Mouse (Mus musculus) neural tube, embryonic 13.5 days (tissue): ENCODE data around the gene Gpr142. TPM values are rescaled to one million over a fixed set of nuclear protein-coding genes. Genes with fewer than 3 reads are reported as not detected.

Experiments used
- ATAC-seq: fragments of 200-750 bp; cut with Nextera tagmentation; 2 replicates; pipeline ENCODE4 v1.8.0; 2017; ENCODE audit warnings: low read depth, mild to moderate bottlenecking, moderate TSS enrichment, moderate library complexity
- H3K27ac ChIP-seq: fragments of 300-500 bp; sonication (generic); replicated peaks from 2 replicates; pipeline ENCODE4 v1.5.1; 2015; ENCODE audit warnings: moderate library complexity, mild to moderate bottlenecking, inconsistent platforms
- H3K27me3 ChIP-seq: fragments of 300-500 bp; sonication (generic); 2 replicates; pipeline ENCODE4 v1.6.1; 2015; ENCODE audit warnings: mild to moderate bottlenecking, inconsistent platforms
- H3K36me3 ChIP-seq: fragments of 300-500 bp; sonication (generic); 2 replicates; pipeline ENCODE4 v1.6.1; 2015; ENCODE audit warnings: mild to moderate bottlenecking, inconsistent platforms
- H3K4me1 ChIP-seq: fragments of 300-500 bp; sonication (generic); replicated peaks from 2 replicates; pipeline ENCODE4 v1.6.1; 2015; ENCODE audit warnings: inconsistent platforms
- H3K4me2 ChIP-seq: fragments of 300-500 bp; sonication (generic); 2 replicates; pipeline ENCODE4 v1.6.1; 2015; ENCODE audit warnings: inconsistent platforms, mild to moderate bottlenecking, moderate library complexity
- H3K4me3 ChIP-seq: fragments of 300-500 bp; sonication (generic); 2 replicates; pipeline ENCODE4 v1.5.1; 2015; ENCODE audit warnings: mild to moderate bottlenecking, inconsistent platforms
- H3K9ac ChIP-seq: fragments of 300-500 bp; sonication (generic); 2 replicates; pipeline ENCODE4 v1.6.1; 2015; ENCODE audit warnings: moderate library complexity, mild to moderate bottlenecking, inconsistent platforms
- H3K9me3 ChIP-seq: fragments of 300-500 bp; sonication (generic); 2 replicates; pipeline ENCODE4 v1.6.1; 2016; ENCODE audit warnings: inconsistent platforms
- WGBS: fragments of 180-500 bp; shearing (Covaris S2); methylation state at CpG from one replicate; pipeline ENCODE4 v1.1.7; 2015; 5-methylcytosine and 5-hydroxymethylcytosine counted together
- polyA plus RNA-seq: library from polyadenylated mRNA; unstranded; fragments of >200 nt; fragmentation: Nextera tagmentation; extraction: Ambion mirVana; gene quantifications from 2 replicates; pipeline ENCODE4 v1.2.1, GENCODE M21; 2015

Gene Gpr142
- polyA plus RNA-seq, 1 experiment from 2014 or later, result not detected

GRCm38 (mm10) chr11:114822727-114823126 lies 24.0 kb downstream of the Gpr142 start:
- Histone ChIP-seq H3K9ac (no peak overlapping the region), H3K4me2 (0 out of 2 replicates have a peak overlapping the region, but pooled peaks have one; percentile 24), H3K27me3 (no peaks in the 10 kb centered on the region), H3K9me3 (no peaks in the 10 kb centered on the region), H3K4me3 (no peak overlapping the region), H3K4me1 (peaks cover 25% of the 10 kb centered on the region), H3K36me3 (no peaks in the 10 kb centered on the region), H3K27ac (peak overlapping the region; percentile 67)
- WGBS, result 33% methylated on average over 12 of the region's 12 CpGs
- 0 out of 2 replicates have a peak, but pooled peaks have one; percentile 23 for ATAC-seq

- H3K27ac ChIP-seq, result peak overlapping the region; percentile 67
- no peaks in the 10 kb centered on the region for H3K9me3 ChIP-seq
- H3K27me3 ChIP-seq, result no peaks in the 10 kb centered on the region
- H3K4me1 ChIP-seq, result peaks cover 25% of the 10 kb centered on the region
- 0 out of 2 replicates have a peak overlapping the region, but pooled peaks have one; percentile 24 for H3K4me2 ChIP-seq
- no peak overlapping the region for H3K9ac ChIP-seq
- ATAC-seq, result peak; percentile 53
- WGBS, result 2% methylated on average over 11 of the region's 11 CpGs
- no peaks in the 10 kb centered on the region for H3K36me3 ChIP-seq
- no peak overlapping the region for H3K4me3 ChIP-seq
Measured at GRCm38 (mm10) chr11:114823199-114823725, 24.5 kb downstream of the Gpr142 start.

GRCm38 (mm10) chr11:114826686-114827085 lies 28.0 kb downstream of the Gpr142 start:
- H3K27ac ChIP-seq, result no peak overlapping the region
- WGBS, result 81% methylated on average over 5 of the region's 5 CpGs
- no peaks in the 10 kb centered on the region for H3K9me3 ChIP-seq
- H3K4me3 ChIP-seq, result no peak overlapping the region
- peaks cover 37% of the 10 kb centered on the region for H3K4me1 ChIP-seq
- H3K27me3 ChIP-seq, result 0 out of 2 replicates have a peak, but pooled peaks cover 2% of the 10 kb centered on the region
- no peak for ATAC-seq
- no peak overlapping the region for H3K9ac ChIP-seq
- no peak overlapping the region for H3K4me2 ChIP-seq
- H3K36me3 ChIP-seq, result no peaks in the 10 kb centered on the region

- no peaks in the 10 kb centered on the region for H3K36me3 ChIP-seq
- H3K9me3 ChIP-seq, result no peaks in the 10 kb centered on the region
- peak overlapping the region; percentile 54 for H3K4me2 ChIP-seq
- ATAC-seq, result peak; percentile 56; the same call in 1 of the 2 replicates
- WGBS, result 7% methylated on average over 24 of the region's 24 CpGs
- peak overlapping the region; percentile 25 for H3K27ac ChIP-seq
- H3K27me3 ChIP-seq, result 0 out of 2 replicates have a peak, but pooled peaks cover 2% of the 10 kb centered on the region
- H3K4me3 ChIP-seq, result peak overlapping the region; percentile 22
- H3K4me1 ChIP-seq, result peaks cover 18% of the 10 kb centered on the region
- H3K9ac ChIP-seq, result peak overlapping the region; percentile 56
Measured at GRCm38 (mm10) chr11:114829499-114830432, 31.0 kb downstream of the Gpr142 start.

- Histone ChIP-seq H3K36me3 (no peaks in the 10 kb centered on the region), H3K4me3 (0 out of 2 replicates have a peak overlapping the region, but pooled peaks have one; percentile 22)
- no peak for ATAC-seq
Measured at GRCm38 (mm10) chr11:114830433-114830773, 31.7 kb downstream of the Gpr142 start.

GRCm38 (mm10) chr11:114833166-114833565 lies 34.4 kb downstream of the Gpr142 start:
- no peaks in the 10 kb centered on the region for H3K9me3 ChIP-seq
- peaks cover 18% of the 10 kb centered on the region for H3K4me1 ChIP-seq
- H3K27me3 ChIP-seq, result 0 out of 2 replicates have a peak, but pooled peaks cover 2% of the 10 kb centered on the region
- H3K4me2 ChIP-seq, result no peak overlapping the region
- H3K36me3 ChIP-seq, result no peaks in the 10 kb centered on the region
- no peak for ATAC-seq
- no peak overlapping the region for H3K4me3 ChIP-seq
- 79% methylated on average over 5 of the region's 5 CpGs for WGBS
- no peak overlapping the region for H3K27ac ChIP-seq
- H3K9ac ChIP-seq, result no peak overlapping the region

More at GRCm38 (mm10) chr11:114830433-114830773, 31.7 kb downstream of the Gpr142 start:
- H3K4me1 ChIP-seq, result peaks cover 18% of the 10 kb centered on the region
- H3K27me3 ChIP-seq, result 0 out of 2 replicates have a peak, but pooled peaks cover 2% of the 10 kb centered on the region
- WGBS, result 11% methylated on average over 8 of the region's 8 CpGs
- no peaks in the 10 kb centered on the region for H3K9me3 ChIP-seq
- H3K9ac ChIP-seq, result peak overlapping the region; percentile 56
- H3K4me2 ChIP-seq, result peak overlapping the region; percentile 54
- H3K27ac ChIP-seq, result peak overlapping the region; percentile 25; the same call in 1 of the 2 replicates

GRCm38 (mm10) chr11:114843818-114844463 lies 45.2 kb downstream of the Gpr142 start:
- H3K4me3 ChIP-seq, result no peak overlapping the region
- H3K4me1 ChIP-seq, result peaks cover 9% of the 10 kb centered on the region
- WGBS, result 4% methylated on average over 8 of the region's 8 CpGs
- peak overlapping the region; percentile 38 for H3K27ac ChIP-seq
- H3K27me3 ChIP-seq, result peaks cover 4% of the 10 kb centered on the region
- peaks cover 6% of the 10 kb centered on the region; the same call in 1 of the 2 replicates for H3K9me3 ChIP-seq
- no peaks in the 10 kb centered on the region for H3K36me3 ChIP-seq
- 0 out of 2 replicates have a peak overlapping the region, but pooled peaks have one; percentile 34 for H3K9ac ChIP-seq
- no peak overlapping the region for H3K4me2 ChIP-seq
- peak; percentile 67; the same call in 1 of the 2 replicates for ATAC-seq

GRCm38 (mm10) chr11:114844464-114845220 lies 45.9 kb downstream of the Gpr142 start:
- Histone ChIP-seq H3K4me2 (no peak overlapping the region), H3K27me3 (peaks cover 11% of the 10 kb centered on the region), H3K9ac (0 out of 2 replicates have a peak overlapping the region, but pooled peaks have one; percentile 34), H3K4me3 (no peak overlapping the region), H3K9me3 (peaks cover 6% of the 10 kb centered on the region; the same call in 1 of the 2 replicates), H3K27ac (peak overlapping the region; percentile 38), H3K36me3 (no peaks in the 10 kb centered on the region), H3K4me1 (peaks cover 9% of the 10 kb centered on the region)
- WGBS, result 70% methylated on average over 7 of the region's 7 CpGs
- ATAC-seq, result no peak

GRCm38 (mm10) chr11:114846336-114846735 lies 47.6 kb downstream of the Gpr142 start:
- ATAC-seq, result no peak
- Histone ChIP-seq H3K27ac (no peak overlapping the region), H3K4me2 (no peak overlapping the region), H3K4me1 (peaks cover 25% of the 10 kb centered on the region), H3K4me3 (no peak overlapping the region), H3K27me3 (peaks cover 28% of the 10 kb centered on the region), H3K9me3 (peaks cover 4% of the 10 kb centered on the region; the same call in 1 of the 2 replicates), H3K36me3 (no peaks in the 10 kb centered on the region), H3K9ac (no peak overlapping the region)
- 75% methylated on average over 4 of the region's 4 CpGs for WGBS

- WGBS, result 87% methylated on average over 5 of the region's 5 CpGs
Measured at GRCm38 (mm10) chr11:114847008-114847407, 48.3 kb downstream of the Gpr142 start.

GRCm38 (mm10) chr11:114849572-114849971 lies 50.8 kb downstream of the Gpr142 start:
- Histone ChIP-seq H3K27me3 (peaks cover 60% of the 10 kb centered on the region), H3K9me3 (no peaks in the 10 kb centered on the region), H3K27ac (no peak overlapping the region), H3K4me1 (peaks cover 34% of the 10 kb centered on the region), H3K36me3 (no peaks in the 10 kb centered on the region), H3K4me3 (no peak overlapping the region), H3K9ac (no peak overlapping the region), H3K4me2 (no peak overlapping the region)
- WGBS, result 5% methylated on average over 2 of the region's 2 CpGs
- ATAC-seq, result no peak

More at GRCm38 (mm10) chr11:114847008-114847407, 48.3 kb downstream of the Gpr142 start:
- no peak overlapping the region for H3K9ac ChIP-seq
- no peak for ATAC-seq
- H3K9me3 ChIP-seq, result no peaks in the 10 kb centered on the region
- H3K36me3 ChIP-seq, result no peaks in the 10 kb centered on the region
- H3K27me3 ChIP-seq, result peaks cover 35% of the 10 kb centered on the region
- H3K4me1 ChIP-seq, result peaks cover 32% of the 10 kb centered on the region
- no peak overlapping the region for H3K27ac ChIP-seq
- no peak overlapping the region for H3K4me3 ChIP-seq
- H3K4me2 ChIP-seq, result no peak overlapping the region
